Mouse (Mus musculus): ENCODE results near the gene Btn2a2.

- TF ChIP-seq CTCF (IDR thresholded peaks at IDR 0.05; ENCODE audit: borderline replicate concordance, control insufficient read depth, extremely low read depth, insufficient read depth, low read length, poor library complexity): no peak
- no peak for TF ChIP-seq POLR2A (IDR thresholded peaks at IDR 0.05; ENCODE audit: control insufficient read depth, extremely low read depth, insufficient read depth, low read length, poor library complexity)
Measured at GRCm38 (mm10) chr13:23437908-23438307, 50.7 kb downstream of the Btn2a2 start.

Data from thymus, adult 2 months (tissue).